Mouse (Mus musculus): ENCODE measurements around the gene Cysltr2. TPM values are rescaled to one million over a fixed set of nuclear protein-coding genes. Genes with fewer than 3 reads are reported as not detected.
A peak's percentile ranks its signal among the peaks of the same experiment; 100 is the strongest.

Gene Cysltr2
- total RNA-seq, 2 experiments from 2014 or later, result not detected

- DNase-seq (ENCODE audit: low spot score in 2 of 2), result no peak
These were observed 62.9 kb downstream of the Cysltr2 start for GRCm38 (mm10) chr14:72986044-72986443.

- no peak for DNase-seq (ENCODE audit: low spot score in 2 of 2)
These were observed 63.8 kb downstream of the Cysltr2 start for GRCm38 (mm10) chr14:72985113-72985512.

GRCm38 (mm10) chr14:72983456-72983855, 65.5 kb downstream of the Cysltr2 start:
- DNase-seq (ENCODE audit: low spot score in 2 of 2), result peak; percentile 56 to 83

- DNase-seq (ENCODE audit: low spot score in 2 of 2), result no peak
These were observed 65.9 kb downstream of the Cysltr2 start for GRCm38 (mm10) chr14:72982981-72983436.

GRCm38 (mm10) chr14:72980761-72981160, 68.2 kb downstream of the Cysltr2 start:
- no peak for DNase-seq (ENCODE audit: low spot score in 2 of 2)

GRCm38 (mm10) chr14:72980106-72980505, 68.8 kb downstream of the Cysltr2 start:
- DNase-seq (ENCODE audit: low spot score in 2 of 2), result no peak

GRCm38 (mm10) chr14:72976111-72976510, 72.8 kb downstream of the Cysltr2 start:
- DNase-seq (ENCODE audit: low spot score in 2 of 2), result no peak

Other genes starting within 250 kb of the Cysltr2 start
- 10 to 100 TPM; 44.7 to 45.8 TPM for gene Rcbtb2, start 73.9 kb upstream of the Cysltr2 start, total RNA-seq (2021)
- 1 to 10 TPM; 4.7 TPM for gene Lpar6, start 188.8 kb upstream of the Cysltr2 start, total RNA-seq (2021)